Mouse (Mus musculus): ENCODE results near the gene Nxn. TPM values are rescaled to one million over a fixed set of nuclear protein-coding genes. Genes with fewer than 3 reads are reported as not detected.

Gene Nxn
- 4.6 and 4.8 TPM in 2 replicates for polyA plus RNA-seq (2012)

DNA sequence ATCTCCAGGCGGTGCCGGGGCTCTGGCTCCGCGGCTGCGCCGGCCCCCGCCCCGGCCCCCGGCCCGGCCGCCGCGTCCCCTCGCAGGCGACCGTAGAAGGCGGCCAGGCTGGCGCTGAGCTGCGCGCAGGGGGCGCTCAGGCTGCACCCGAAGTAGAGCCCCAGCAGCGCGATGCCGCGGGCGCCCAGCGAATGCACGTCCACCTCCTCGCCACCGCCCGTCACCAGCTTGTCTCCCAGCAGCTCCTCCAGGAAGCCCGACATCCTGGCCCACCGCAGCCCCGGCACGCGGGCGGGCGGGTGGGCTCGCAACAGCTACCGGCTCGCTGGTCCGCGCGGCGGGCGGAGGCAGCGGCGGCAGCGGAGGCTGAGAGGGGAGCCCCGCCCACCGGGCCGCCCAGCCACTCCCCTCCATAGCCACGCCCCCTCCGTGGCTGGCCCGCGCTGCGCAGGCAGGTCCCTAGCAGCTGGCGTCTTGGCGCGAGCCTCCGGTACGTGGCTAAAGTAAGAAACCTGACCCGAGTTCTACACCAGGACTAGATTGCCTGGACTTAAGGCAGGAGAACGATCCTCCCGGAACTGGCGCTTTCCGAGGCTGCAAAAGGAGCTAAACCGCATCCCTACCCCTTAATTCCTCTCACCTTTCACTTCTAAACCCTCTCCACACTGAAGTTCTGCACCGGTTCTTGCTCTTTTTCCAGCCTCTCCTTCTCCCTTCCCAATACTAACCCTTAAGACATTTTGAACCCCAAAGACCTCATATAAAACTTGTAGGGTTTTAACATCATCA, at the start of gene Nxn:
Gene Nxn (minus strand): TSS at position 343 of the 789 bp plus-strand sequence.
- no peak for TF ChIP-seq GATA1 (IDR thresholded peaks at IDR 0.05; ENCODE audit: low read length)

DNA sequence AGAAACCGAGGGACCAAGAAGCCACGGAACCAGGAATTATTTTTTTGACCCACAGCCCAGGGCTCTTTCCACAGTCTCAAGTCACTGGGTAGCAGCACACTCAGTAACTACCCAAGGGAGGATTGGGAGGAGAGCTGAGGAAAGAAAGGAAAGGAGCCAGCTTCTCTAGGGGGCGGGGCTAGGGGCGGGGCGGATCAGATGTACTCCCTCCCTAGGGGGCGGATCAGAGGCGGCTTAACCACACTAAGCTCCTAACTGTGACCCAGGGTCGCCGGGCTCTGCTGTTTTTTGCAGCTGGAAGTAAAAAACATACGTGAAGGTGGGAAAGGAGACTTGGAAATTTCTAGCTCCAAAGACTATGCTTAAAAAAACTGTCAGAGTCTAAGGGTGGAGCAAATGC, 47.3 kb upstream of the Nxn start:
- no peak for TF ChIP-seq GATA1 (IDR thresholded peaks at IDR 0.05; ENCODE audit: low read length)

DNA sequence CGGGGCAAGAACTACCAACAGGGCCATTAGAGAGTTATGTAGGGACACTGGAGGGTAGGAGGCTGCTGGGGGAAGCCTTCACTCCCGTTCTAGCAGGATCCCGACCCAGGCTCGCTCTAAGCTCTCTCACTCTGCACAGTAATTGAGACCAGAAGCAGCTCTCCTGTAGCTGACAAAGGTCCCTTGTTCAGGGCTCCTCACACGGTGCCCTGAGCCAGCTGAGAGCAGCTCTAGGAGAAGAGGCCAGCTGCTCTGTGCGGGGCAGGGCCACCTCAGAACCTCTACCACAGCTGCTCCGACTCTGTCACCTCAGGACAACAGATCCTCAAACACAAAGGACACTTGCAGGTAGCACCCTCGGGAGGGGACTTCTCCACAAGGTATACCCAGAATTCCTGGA, 46.5 kb upstream of the Nxn start:
- TF ChIP-seq GATA1 (IDR thresholded peaks at IDR 0.05; ENCODE audit: low read length) = no peak

DNA sequence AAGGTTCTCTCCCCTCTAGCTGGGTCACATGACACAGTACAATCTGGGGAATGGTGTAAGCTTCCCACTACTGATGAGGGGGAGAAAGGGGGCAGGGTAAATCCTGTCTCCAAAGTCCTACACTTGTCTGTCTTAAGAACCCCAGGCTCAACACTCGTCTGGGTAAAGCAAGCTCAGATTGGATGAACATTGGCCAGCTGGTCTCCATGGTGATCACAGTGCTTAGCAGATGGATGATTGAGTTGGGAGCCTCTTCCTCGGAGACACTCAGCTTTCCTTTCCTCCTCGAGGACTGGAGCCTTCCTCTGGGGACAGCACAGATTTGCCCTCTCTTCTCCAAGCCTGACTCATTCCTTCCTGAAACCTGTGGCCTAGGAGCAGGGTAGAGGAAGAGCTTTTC, 40.7 kb upstream of the Nxn start:
- no peak for TF ChIP-seq GATA1 (IDR thresholded peaks at IDR 0.05; ENCODE audit: low read length)

DNA sequence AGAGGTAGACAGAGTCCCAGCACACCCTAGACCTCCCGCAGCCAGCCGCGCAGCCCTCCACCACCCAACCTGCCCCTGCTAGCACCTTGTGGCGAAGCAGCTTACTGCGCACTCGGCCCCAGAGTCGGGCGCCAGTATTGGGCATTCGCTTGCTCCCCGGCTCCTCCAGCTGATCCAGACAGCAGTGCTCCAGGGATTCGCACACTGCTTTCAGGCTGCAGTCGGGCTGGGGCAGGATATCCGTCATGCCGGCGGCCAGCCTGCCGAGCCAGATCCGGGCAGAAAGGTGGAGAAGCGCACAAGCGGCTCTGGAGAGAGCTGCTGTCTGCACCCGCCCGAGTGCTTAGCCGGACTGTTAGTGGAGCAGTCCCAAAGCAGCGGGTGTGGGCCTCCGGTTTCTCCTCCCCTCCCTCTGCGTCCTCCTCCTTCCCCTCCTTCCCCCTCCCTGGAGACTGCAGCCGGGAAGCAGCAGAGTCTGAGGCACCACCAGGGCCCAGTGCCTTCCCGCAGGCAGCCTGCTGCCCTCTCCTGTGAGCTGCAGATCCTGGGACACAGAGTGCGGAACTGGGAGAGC, 38.0 kb upstream of the Nxn start:
- TF ChIP-seq GATA1 (IDR thresholded peaks at IDR 0.05; ENCODE audit: low read length) = no peak

DNA sequence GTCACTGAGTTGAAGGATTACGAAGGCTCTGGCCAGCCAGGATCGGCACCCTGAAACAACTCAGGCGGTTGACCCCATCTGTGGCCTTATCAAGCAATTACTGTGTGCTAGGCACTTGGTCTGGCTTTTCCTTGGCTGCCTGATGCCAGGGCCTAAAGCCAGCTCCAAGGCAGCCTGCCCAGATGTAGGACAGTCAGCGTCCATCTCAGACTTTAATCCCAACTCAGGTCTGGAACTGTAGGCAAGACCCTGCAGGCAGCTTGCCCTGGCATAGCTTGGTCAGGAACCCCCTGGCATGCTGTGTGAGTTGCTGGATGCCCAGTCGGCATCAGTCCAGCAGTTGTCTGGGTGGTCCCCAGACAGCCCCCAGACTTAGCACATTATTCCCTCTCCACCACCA, 37.1 kb upstream of the Nxn start:
- no peak for TF ChIP-seq GATA1 (IDR thresholded peaks at IDR 0.05; ENCODE audit: low read length)

DNA sequence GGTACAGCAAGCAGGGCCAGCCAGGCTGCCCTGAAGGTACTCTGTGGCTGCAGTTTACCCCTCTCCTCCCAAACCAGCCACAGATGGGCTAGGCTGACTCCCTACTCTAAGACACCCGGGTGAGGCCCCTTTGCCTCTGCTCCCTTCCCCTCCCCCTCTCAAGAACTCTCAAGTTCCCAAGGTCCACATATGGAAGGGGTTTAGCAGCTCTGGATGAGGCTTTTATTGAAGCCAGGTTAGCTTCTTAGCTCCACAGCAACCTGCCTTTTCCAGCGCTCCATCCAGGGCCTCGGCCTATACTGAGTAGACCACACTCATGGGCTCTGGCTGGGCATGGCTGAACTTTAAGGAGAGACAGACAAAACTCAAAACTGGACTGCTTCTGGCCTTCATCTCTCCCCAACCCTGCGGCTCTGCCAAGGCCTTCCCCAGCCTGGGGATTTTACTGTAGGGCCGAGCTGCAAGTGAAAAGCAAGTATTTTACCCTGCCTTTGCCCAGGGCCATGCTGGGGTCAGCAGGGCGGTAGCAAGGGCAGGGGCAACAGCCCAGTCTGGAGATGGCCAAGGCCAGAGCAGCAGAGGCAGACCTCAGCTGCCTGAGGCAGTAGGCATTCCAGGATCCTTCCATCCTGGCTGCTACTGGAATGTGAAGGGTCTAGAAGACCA, 31.2 kb upstream of the Nxn start:
- no peak for TF ChIP-seq GATA1 (IDR thresholded peaks at IDR 0.05; ENCODE audit: low read length)

DNA sequence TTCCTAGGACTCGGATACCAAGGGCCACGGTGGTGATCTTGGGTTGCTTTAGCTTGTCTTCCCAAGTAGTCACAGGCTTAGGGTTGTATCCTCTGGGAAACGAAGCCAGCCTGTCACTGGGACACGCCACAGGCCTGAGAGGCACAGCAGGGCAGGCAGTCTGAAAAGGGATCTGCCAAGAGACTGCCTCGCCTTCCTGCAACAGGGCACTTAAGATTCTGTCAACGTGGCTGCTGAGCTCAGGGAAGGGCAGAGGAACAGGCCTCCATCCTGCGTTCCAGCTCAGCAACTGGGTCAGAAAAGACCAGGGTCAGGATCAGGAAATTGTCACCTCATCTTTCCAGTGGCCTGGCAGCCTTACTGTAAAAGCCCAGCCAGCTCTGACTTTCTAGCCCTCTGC, 30.6 kb upstream of the Nxn start:
- no peak for TF ChIP-seq GATA1 (IDR thresholded peaks at IDR 0.05; ENCODE audit: low read length)

DNA sequence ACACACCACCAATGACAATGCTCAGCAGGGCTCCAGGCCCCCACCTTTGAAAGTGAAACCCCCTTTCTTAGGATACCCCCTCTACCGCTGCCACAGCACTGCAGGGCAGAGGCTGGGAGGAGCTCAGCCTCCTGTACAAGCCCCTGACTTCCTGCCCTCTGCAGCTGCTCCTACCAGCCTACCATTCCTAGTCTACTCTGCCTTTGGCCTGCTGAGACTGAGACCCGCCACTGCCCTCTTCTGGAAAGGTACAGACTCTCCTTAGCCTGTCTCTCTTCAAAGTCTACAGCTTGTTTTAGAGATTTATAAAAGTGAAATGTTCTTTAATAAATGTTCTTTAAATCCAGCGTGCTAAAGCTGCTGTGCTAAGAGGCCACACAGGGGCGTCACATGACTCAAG, 30.1 kb upstream of the Nxn start:
- TF ChIP-seq GATA1 (IDR thresholded peaks at IDR 0.05; ENCODE audit: low read length) = no peak

DNA sequence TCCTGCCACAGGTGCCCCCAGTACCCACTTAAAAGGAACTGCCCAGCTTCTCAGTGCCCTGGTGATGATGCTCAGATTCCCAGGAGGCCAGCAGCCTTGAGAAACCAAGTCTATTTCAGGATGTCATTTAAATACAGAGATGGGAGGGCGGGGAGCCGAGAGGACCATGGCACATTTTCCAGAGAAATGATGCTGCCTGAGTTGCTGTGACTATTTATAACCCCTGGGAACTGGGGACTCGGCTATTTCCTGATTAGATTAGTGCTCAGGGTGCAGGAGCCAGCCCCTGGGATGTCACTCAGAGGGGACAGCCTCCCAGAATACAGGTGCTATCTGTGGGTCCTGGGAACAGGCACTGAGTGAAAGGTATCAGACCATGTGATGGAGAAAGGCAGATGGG, 28.8 kb upstream of the Nxn start:
- no peak for TF ChIP-seq GATA1 (IDR thresholded peaks at IDR 0.05; ENCODE audit: low read length)

DNA sequence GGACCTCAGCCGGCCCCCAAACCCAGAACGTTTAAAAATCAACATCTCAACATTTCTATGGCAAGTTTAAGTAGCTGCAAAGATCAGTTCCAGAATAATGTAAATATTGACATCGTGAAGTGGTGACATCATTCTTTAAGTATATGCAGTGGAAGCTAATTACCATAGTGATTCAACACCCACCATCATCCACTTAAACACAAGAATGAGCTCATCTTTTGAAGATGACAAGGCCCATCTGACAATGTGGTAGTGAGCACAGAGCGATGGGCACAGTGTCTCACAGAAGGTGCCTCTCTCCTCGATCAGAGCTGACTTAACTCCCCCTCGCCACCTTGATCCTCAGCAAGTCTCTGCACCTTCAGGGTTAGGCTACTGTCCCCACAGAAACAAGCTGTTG, 26.8 kb upstream of the Nxn start:
- TF ChIP-seq GATA1 (IDR thresholded peaks at IDR 0.05; ENCODE audit: low read length) = no peak

DNA sequence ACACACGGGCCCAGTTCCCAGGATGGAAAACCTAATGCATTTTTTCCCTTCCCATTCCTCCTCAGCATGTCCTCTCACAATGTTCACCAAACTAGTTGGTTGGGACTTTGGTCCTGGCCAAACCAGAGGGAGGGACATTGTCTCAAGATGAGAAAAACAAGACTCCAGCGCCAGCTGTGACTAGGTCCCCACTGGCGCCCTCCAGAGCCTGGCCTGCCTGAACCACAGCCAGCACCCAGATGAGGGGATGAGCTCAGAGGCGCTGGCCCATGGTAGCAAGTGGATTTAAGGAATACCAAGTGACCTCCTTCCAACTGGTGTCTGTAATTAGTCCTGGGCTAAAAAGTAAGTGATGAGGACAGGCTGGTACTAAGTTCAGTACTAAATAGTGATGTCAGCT, 22.0 kb upstream of the Nxn start:
- TF ChIP-seq GATA1 (IDR thresholded peaks at IDR 0.05; ENCODE audit: low read length) = no peak

DNA sequence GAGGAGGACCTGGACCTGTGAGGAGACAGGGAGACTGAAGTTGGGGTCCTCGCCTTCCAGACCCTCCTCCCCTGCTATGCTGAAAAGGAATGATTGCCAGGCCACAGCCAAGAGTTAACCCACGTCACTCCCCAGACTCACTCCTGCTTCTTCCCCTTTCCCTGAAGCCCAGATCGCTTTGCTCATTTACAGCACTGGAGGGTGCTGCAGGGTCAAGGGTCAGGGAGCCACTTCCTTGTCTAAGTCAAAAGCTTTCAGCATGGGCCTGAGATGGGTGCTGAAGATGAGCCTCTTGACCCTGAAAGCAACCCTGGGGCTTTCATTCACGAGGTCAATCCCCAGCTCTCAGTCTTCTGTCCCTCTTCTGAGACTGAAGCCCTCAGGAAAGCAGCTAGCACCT, 20.2 kb upstream of the Nxn start:
- no peak for TF ChIP-seq GATA1 (IDR thresholded peaks at IDR 0.05; ENCODE audit: low read length)

DNA sequence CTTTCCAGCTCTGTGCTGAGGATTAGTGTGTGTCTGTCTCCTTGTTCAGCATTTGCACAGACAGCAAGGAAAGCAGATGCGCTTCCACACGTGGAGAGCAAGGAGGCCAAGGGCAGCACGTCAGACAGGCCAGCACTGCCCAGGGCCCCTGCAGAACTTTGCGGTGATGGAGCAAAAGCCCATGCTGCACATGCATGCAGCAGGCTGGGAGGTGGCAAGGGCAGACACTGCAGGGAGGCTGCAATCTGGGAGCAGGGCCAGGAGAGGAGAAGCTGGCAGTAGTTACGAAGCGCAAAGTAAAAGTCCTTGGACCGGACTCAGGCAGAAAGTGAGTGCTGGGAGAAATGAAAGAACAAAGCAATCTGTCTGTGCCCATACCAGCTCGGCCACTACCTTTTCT, 19.5 kb upstream of the Nxn start:
- no peak for TF ChIP-seq GATA1 (IDR thresholded peaks at IDR 0.05; ENCODE audit: low read length)

DNA sequence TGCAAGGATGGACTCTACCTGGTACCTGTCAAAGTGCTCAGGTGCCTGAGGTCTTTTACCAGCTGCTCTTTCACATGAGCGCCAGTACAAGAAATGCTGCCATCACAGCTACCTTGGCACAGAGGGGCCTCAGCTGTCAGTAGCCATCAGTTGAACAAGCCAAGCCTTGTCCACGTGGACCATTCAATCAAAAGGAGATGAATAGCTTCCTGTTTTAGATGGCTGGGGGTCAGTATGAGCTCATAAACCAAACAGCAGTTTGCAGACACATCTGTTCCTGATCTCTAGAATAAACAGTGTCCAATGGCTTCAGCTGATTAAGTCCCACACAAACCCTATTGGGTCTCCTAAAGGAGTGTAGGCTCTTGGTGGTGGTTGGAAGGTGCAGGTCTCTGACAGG, 17.0 kb upstream of the Nxn start:
- no peak for TF ChIP-seq GATA1 (IDR thresholded peaks at IDR 0.05; ENCODE audit: low read length)

DNA sequence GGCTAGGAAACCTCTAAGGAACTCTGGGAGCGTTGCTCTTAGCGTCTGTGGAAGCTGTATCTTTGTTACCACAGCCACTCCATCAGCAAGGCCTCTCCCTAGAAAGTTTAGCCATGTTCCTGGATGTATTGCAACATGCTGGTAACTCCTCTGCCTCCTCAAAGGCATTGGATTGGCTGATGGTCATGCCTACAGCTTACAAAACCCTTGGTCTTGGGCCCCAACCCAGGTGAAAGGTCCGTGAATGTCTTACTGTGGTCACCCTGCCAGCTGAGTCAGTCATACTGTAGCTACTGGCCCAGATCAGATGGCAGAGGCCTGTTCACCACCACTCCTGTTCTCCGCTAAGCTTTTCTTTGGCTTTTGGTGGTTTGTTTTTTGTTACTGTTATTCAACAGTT, 16.1 kb upstream of the Nxn start:
- no peak for TF ChIP-seq GATA1 (IDR thresholded peaks at IDR 0.05; ENCODE audit: low read length)

DNA sequence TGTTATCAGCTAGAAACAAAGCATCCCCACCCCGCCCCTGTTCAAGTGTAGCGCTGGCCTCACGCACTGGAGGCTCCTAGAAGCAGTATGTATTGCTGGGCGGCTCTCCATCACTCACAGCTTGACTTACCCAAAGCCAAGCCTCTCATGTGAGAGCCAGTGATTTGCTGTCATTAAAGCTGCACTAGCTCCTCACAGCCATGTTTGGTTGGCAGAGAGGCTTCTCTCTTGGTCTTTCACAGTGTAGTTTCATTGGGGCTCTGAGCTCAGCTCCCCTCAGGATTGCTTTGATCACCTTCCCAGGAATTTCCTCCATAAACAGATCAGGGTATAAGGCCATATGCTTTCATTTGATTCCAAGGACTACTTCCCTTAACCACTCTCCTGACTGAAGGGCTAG, 14.3 kb upstream of the Nxn start:
- no peak for TF ChIP-seq GATA1 (IDR thresholded peaks at IDR 0.05; ENCODE audit: low read length)

Data from G1E-ER4 (cell line).